Mouse (Mus musculus) liver, embryonic 16.5 days (tissue): ENCODE measurements at regions not wholly inside any gene's neighbourhood (a gene's known extent, or its start where the extent isn't known, plus 50 kb on each side); places are given as distances from the start of the nearest gene placed in this dataset.

Experiments
- ATAC-seq: fragments of 200-750 bp; cut with Nextera tagmentation; 2 replicates; pipeline ENCODE4 v1.8.0; 2017; ENCODE audit warnings: low read depth, mild to moderate bottlenecking, moderate number of reproducible peaks, moderate library complexity
- H3K27ac ChIP-seq: fragments of 300-500 bp; sonication (generic); 2 replicates; pipeline ENCODE4 v1.5.1; 2014; ENCODE audit warnings: mild to moderate bottlenecking, low read length
- H3K27me3 ChIP-seq: fragments of 300-500 bp; sonication (generic); 2 replicates; pipeline ENCODE4 v1.6.1; 2014; ENCODE audit warnings: low read depth, low read length, mixed read lengths; ENCODE audit not compliant: control insufficient read depth, insufficient read depth
- H3K36me3 ChIP-seq: fragments of 300-500 bp; sonication (generic); 2 replicates; pipeline ENCODE4 v1.6.1; 2014; ENCODE audit warnings: mild to moderate bottlenecking; ENCODE audit not compliant: control insufficient read depth, insufficient read depth
- H3K4me1 ChIP-seq: fragments of 300-500 bp; sonication (generic); 2 replicates; pipeline ENCODE4 v1.6.1; 2014; ENCODE audit warnings: low read depth, low read length, mixed read lengths; ENCODE audit not compliant: control insufficient read depth
- H3K4me2 ChIP-seq: fragments of 300-500 bp; sonication (generic); 2 replicates; pipeline ENCODE4 v1.6.1; 2014; ENCODE audit warnings: low read depth, low read length, mixed read lengths
- H3K4me3 ChIP-seq: fragments of 300-500 bp; sonication (generic); 2 replicates; pipeline ENCODE4 v1.5.1; 2014; ENCODE audit warnings: low read depth, mild to moderate bottlenecking, low read length
- H3K9ac ChIP-seq: fragments of 300-500 bp; sonication (generic); 2 replicates; pipeline ENCODE4 v1.6.1; 2014; ENCODE audit warnings: low read depth, low read length
- H3K9me3 ChIP-seq: fragments of 300-500 bp; sonication (generic); replicated peaks from 2 replicates; pipeline ENCODE4 v1.6.1; 2016; ENCODE audit warnings: low read length; ENCODE audit not compliant: control insufficient read depth
- WGBS: fragments of 180-500 bp; shearing (Covaris S2); extraction: QIAGEN DNeasy Blood & Tissue Kit; methylation state at CpG from one replicate; pipeline ENCODE4 v1.1.7; 2014; ENCODE audit not compliant: insufficient replicate concordance; 5-methylcytosine and 5-hydroxymethylcytosine counted together

- H3K9me3 ChIP-seq, result no peaks in the 10 kb centered on the region
- H3K4me1 ChIP-seq, result no peaks in the 10 kb centered on the region
- ATAC-seq, result no peak
- H3K27me3 ChIP-seq, result no peaks in the 10 kb centered on the region
- no peak overlapping the region for H3K9ac ChIP-seq
- H3K4me2 ChIP-seq, result no peak overlapping the region
- no peak overlapping the region for H3K27ac ChIP-seq
- WGBS, result 42% methylated on average over 5 of the region's 5 CpGs
- no peak overlapping the region for H3K4me3 ChIP-seq
- no peaks in the 10 kb centered on the region for H3K36me3 ChIP-seq
These were observed 315.1 kb downstream of the Tex13c3 start for GRCm38 (mm10) chrX:19165891-19166644.

GRCm38 (mm10) chrX:19164151-19164550 lies 317.0 kb downstream of the Tex13c3 start:
- Histone ChIP-seq H3K4me2 (no peak overlapping the region), H3K9me3 (no peaks in the 10 kb centered on the region), H3K4me1 (no peaks in the 10 kb centered on the region), H3K9ac (no peak overlapping the region), H3K36me3 (no peaks in the 10 kb centered on the region), H3K27me3 (no peaks in the 10 kb centered on the region), H3K27ac (no peak overlapping the region), H3K4me3 (no peak overlapping the region)
- no peak for ATAC-seq
- 73% methylated on average over 5 of the region's 5 CpGs for WGBS

- WGBS, result 25% methylated on average over 1 of the region's 1 CpGs
These were observed 318.2 kb downstream of the Tex13c3 start for GRCm38 (mm10) chrX:19162958-19163357.

GRCm38 (mm10) chrX:19162351-19162750 lies 318.8 kb downstream of the Tex13c3 start:
- no peak for ATAC-seq
- Histone ChIP-seq H3K4me2 (no peak overlapping the region), H3K9ac (no peak overlapping the region), H3K9me3 (no peaks in the 10 kb centered on the region), H3K4me1 (no peaks in the 10 kb centered on the region), H3K36me3 (no peaks in the 10 kb centered on the region), H3K27me3 (no peaks in the 10 kb centered on the region), H3K4me3 (no peak overlapping the region), H3K27ac (no peak overlapping the region)

More at GRCm38 (mm10) chrX:19162958-19163357, 318.2 kb downstream of the Tex13c3 start:
- no peak for ATAC-seq
- no peak overlapping the region for H3K4me3 ChIP-seq
- H3K27me3 ChIP-seq, result no peaks in the 10 kb centered on the region
- no peaks in the 10 kb centered on the region for H3K9me3 ChIP-seq
- no peaks in the 10 kb centered on the region for H3K36me3 ChIP-seq
- H3K9ac ChIP-seq, result no peak overlapping the region
- H3K4me1 ChIP-seq, result no peaks in the 10 kb centered on the region
- H3K27ac ChIP-seq, result no peak overlapping the region
- H3K4me2 ChIP-seq, result no peak overlapping the region

GRCm38 (mm10) chrX:19160275-19160930 lies 320.7 kb downstream of the Tex13c3 start:
- no peaks in the 10 kb centered on the region for H3K4me1 ChIP-seq
- no peak for ATAC-seq
- no peak overlapping the region for H3K9ac ChIP-seq
- no peak overlapping the region for H3K4me3 ChIP-seq
- no peaks in the 10 kb centered on the region for H3K36me3 ChIP-seq
- no peak overlapping the region for H3K27ac ChIP-seq
- no peak overlapping the region for H3K4me2 ChIP-seq
- WGBS, result 41% methylated on average over 3 of the region's 3 CpGs
- no peaks in the 10 kb centered on the region for H3K27me3 ChIP-seq
- H3K9me3 ChIP-seq, result no peaks in the 10 kb centered on the region

- Histone ChIP-seq H3K9me3 (no peaks in the 10 kb centered on the region), H3K36me3 (no peaks in the 10 kb centered on the region), H3K4me1 (no peaks in the 10 kb centered on the region), H3K27me3 (no peaks in the 10 kb centered on the region), H3K27ac (no peak overlapping the region), H3K4me2 (no peak overlapping the region), H3K9ac (no peak overlapping the region), H3K4me3 (no peak overlapping the region)
- no peak for ATAC-seq
- WGBS, result 37% methylated on average over 6 of the region's 6 CpGs
These were observed 323.5 kb downstream of the Tex13c3 start for GRCm38 (mm10) chrX:19157464-19158203.

- Histone ChIP-seq H3K9ac (no peak overlapping the region), H3K27ac (no peak overlapping the region), H3K4me1 (no peaks in the 10 kb centered on the region), H3K4me3 (no peak overlapping the region), H3K4me2 (no peak overlapping the region), H3K9me3 (no peaks in the 10 kb centered on the region), H3K36me3 (no peaks in the 10 kb centered on the region), H3K27me3 (no peaks in the 10 kb centered on the region)
- WGBS, result 48% methylated on average over 2 of the region's 2 CpGs
- no peak for ATAC-seq
These were observed 327.5 kb downstream of the Tex13c3 start for GRCm38 (mm10) chrX:19153619-19154018.

- ATAC-seq, result no peak
- Histone ChIP-seq H3K9ac (no peak overlapping the region), H3K27ac (no peak overlapping the region), H3K4me2 (no peak overlapping the region), H3K9me3 (no peaks in the 10 kb centered on the region), H3K4me1 (no peaks in the 10 kb centered on the region), H3K27me3 (no peaks in the 10 kb centered on the region), H3K4me3 (no peak overlapping the region), H3K36me3 (no peaks in the 10 kb centered on the region)
- 48% methylated on average over 1 of the region's 1 CpGs for WGBS
These were observed 328.8 kb downstream of the Tex13c3 start for GRCm38 (mm10) chrX:19152170-19152861.
